Mouse (Mus musculus) lung, embryonic 15.5 days (tissue): ENCODE data around the gene Tmem139. TPM values are rescaled to one million over a fixed set of nuclear protein-coding genes. Genes with fewer than 3 reads are reported as not detected.

ENCODE experiments used
- ATAC-seq: fragments of 200-750 bp; cut with Nextera tagmentation; 2 replicates; pipeline ENCODE4 v1.8.0; 2017; ENCODE audit warnings: moderate number of reproducible peaks, borderline replicate concordance; ENCODE audit not compliant: low FRiP score, low TSS enrichment; ENCODE audit errors: extremely low read depth
- H3K27ac ChIP-seq: fragments of 300-500 bp; sonication (generic); 2 replicates; pipeline ENCODE4 v1.5.1; 2015; ENCODE audit warnings: moderate library complexity, mild to moderate bottlenecking, inconsistent platforms
- H3K27me3 ChIP-seq: fragments of 300-500 bp; sonication (generic); 2 replicates; pipeline ENCODE4 v1.6.1; 2015; ENCODE audit warnings: inconsistent platforms
- H3K36me3 ChIP-seq: fragments of 300-500 bp; sonication (generic); 2 replicates; pipeline ENCODE4 v1.6.1; 2015; ENCODE audit warnings: inconsistent platforms
- H3K4me1 ChIP-seq: fragments of 300-500 bp; sonication (generic); 2 replicates; pipeline ENCODE4 v1.6.1; 2015; ENCODE audit warnings: inconsistent platforms
- H3K4me2 ChIP-seq: fragments of 300-500 bp; sonication (generic); 2 replicates; pipeline ENCODE4 v1.6.1; 2015; ENCODE audit warnings: inconsistent platforms, mild to moderate bottlenecking, moderate library complexity
- H3K4me3 ChIP-seq: fragments of 300-500 bp; sonication (generic); 2 replicates; pipeline ENCODE4 v1.5.1; 2015; ENCODE audit warnings: mild to moderate bottlenecking, inconsistent platforms
- H3K9ac ChIP-seq: fragments of 300-500 bp; sonication (generic); 2 replicates; pipeline ENCODE4 v1.6.1; 2015; ENCODE audit warnings: inconsistent platforms
- H3K9me3 ChIP-seq: fragments of 300-500 bp; sonication (generic); 2 replicates; pipeline ENCODE4 v1.6.1; 2016; ENCODE audit warnings: inconsistent platforms
- WGBS: fragments of 180-500 bp; shearing (Covaris S2); methylation state at CpG from one replicate; pipeline ENCODE4 v1.1.7; 2015; 5-methylcytosine and 5-hydroxymethylcytosine counted together
- polyA plus RNA-seq: library from polyadenylated mRNA; unstranded; fragments of >200 nt; fragmentation: Nextera tagmentation; extraction: Ambion mirVana; gene quantifications from 2 replicates; pipeline ENCODE4 v1.2.1, GENCODE M21; 2015

The Tmem139 gene
- polyA plus RNA-seq, 1 experiment from 2014 or later, result 4.1 TPM

GRCm38 (mm10) chr6:42287562-42287961 is 25.8 kb downstream of the Tmem139 start:
- no peak for ATAC-seq
- Histone ChIP-seq H3K4me3 (no peak overlapping the region), H3K27me3 (no peaks in the 10 kb centered on the region), H3K9me3 (no peaks in the 10 kb centered on the region), H3K27ac (no peak overlapping the region), H3K9ac (no peak overlapping the region), H3K4me1 (no peaks in the 10 kb centered on the region), H3K36me3 (peaks cover 9% of the 10 kb centered on the region), H3K4me2 (no peak overlapping the region)

- Histone ChIP-seq H3K9ac (no peak overlapping the region), H3K4me3 (no peak overlapping the region), H3K4me1 (no peaks in the 10 kb centered on the region), H3K4me2 (no peak overlapping the region), H3K27ac (no peak overlapping the region), H3K36me3 (no peaks in the 10 kb centered on the region), H3K27me3 (no peaks in the 10 kb centered on the region), H3K9me3 (no peaks in the 10 kb centered on the region)
- 88% methylated on average over 6 of the region's 6 CpGs for WGBS
- no peak for ATAC-seq
Observed at GRCm38 (mm10) chr6:42293327-42293726, 31.6 kb downstream of the Tmem139 start.

- 80% methylated on average over 3 of the region's 3 CpGs for WGBS
- H3K9me3 ChIP-seq, result no peaks in the 10 kb centered on the region
- H3K9ac ChIP-seq, result no peak overlapping the region
- H3K36me3 ChIP-seq, result no peaks in the 10 kb centered on the region
- H3K27ac ChIP-seq, result no peak overlapping the region
- no peak overlapping the region for H3K4me2 ChIP-seq
- no peak for ATAC-seq
- H3K4me1 ChIP-seq, result no peaks in the 10 kb centered on the region
- no peak overlapping the region for H3K4me3 ChIP-seq
- H3K27me3 ChIP-seq, result no peaks in the 10 kb centered on the region
Observed at GRCm38 (mm10) chr6:42295549-42296094, 33.9 kb downstream of the Tmem139 start.

- no peaks in the 10 kb centered on the region for H3K36me3 ChIP-seq
- H3K9me3 ChIP-seq, result no peaks in the 10 kb centered on the region
- H3K9ac ChIP-seq, result no peak overlapping the region
- 86% methylated on average over 5 of the region's 5 CpGs for WGBS
- H3K4me1 ChIP-seq, result no peaks in the 10 kb centered on the region
- no peaks in the 10 kb centered on the region for H3K27me3 ChIP-seq
- no peak overlapping the region for H3K4me2 ChIP-seq
- ATAC-seq, result no peak
- no peak overlapping the region for H3K27ac ChIP-seq
- no peak overlapping the region for H3K4me3 ChIP-seq
Observed at GRCm38 (mm10) chr6:42299362-42299761, 37.6 kb downstream of the Tmem139 start.

GRCm38 (mm10) chr6:42309816-42310378 is 48.1 kb downstream of the Tmem139 start:
- H3K4me2 ChIP-seq, result no peak overlapping the region
- H3K9me3 ChIP-seq, result no peaks in the 10 kb centered on the region
- no peaks in the 10 kb centered on the region for H3K27me3 ChIP-seq
- H3K4me1 ChIP-seq, result no peaks in the 10 kb centered on the region
- H3K4me3 ChIP-seq, result no peak overlapping the region
- WGBS, result 44% methylated on average over 8 of the region's 8 CpGs
- H3K9ac ChIP-seq, result no peak overlapping the region
- ATAC-seq, result no peak
- H3K27ac ChIP-seq, result no peak overlapping the region
- no peaks in the 10 kb centered on the region for H3K36me3 ChIP-seq

GRCm38 (mm10) chr6:42310427-42311053 is 48.8 kb downstream of the Tmem139 start:
- 81% methylated on average over 2 of the region's 2 CpGs for WGBS
- H3K4me1 ChIP-seq, result no peaks in the 10 kb centered on the region
- H3K4me2 ChIP-seq, result no peak overlapping the region
- no peaks in the 10 kb centered on the region for H3K9me3 ChIP-seq
- H3K27ac ChIP-seq, result no peak overlapping the region
- no peak overlapping the region for H3K9ac ChIP-seq
- no peak for ATAC-seq
- no peak overlapping the region for H3K4me3 ChIP-seq
- H3K27me3 ChIP-seq, result no peaks in the 10 kb centered on the region
- no peaks in the 10 kb centered on the region for H3K36me3 ChIP-seq

Other genes with a start within 250 kb of the Tmem139 start
- not detected in 2 replicates for gene Sva, start 223.6 kb upstream of the Tmem139 start, polyA plus RNA-seq
- not detected in 2 replicates for gene Tas2r139, start 121.0 kb upstream of the Tmem139 start, polyA plus RNA-seq
- gene Tas2r144, start 46.6 kb upstream of the Tmem139 start, polyA plus RNA-seq, result not detected in 2 replicates
- 43.6 and 46.2 TPM in 2 replicates for gene Gstk1, start 16.0 kb upstream of the Tmem139 start, polyA plus RNA-seq
- gene Casp2, start 3.0 kb downstream of the Tmem139 start, polyA plus RNA-seq, result 73.4 and 73.5 TPM in 2 replicates
- 0.14 and 0.24 TPM in 2 replicates for gene Clcn1, start 24.7 kb downstream of the Tmem139 start, polyA plus RNA-seq
- 0.06 and 0.14 TPM in 2 replicates for gene Fam131b, start 62.7 kb downstream of the Tmem139 start, polyA plus RNA-seq
- 161 and 167 TPM in 2 replicates for gene Zyx, start 87.7 kb downstream of the Tmem139 start, polyA plus RNA-seq
- 14.2 and 16.9 TPM in 2 replicates for gene Epha1, start 111.3 kb downstream of the Tmem139 start, polyA plus RNA-seq
- not detected in 2 replicates for gene Tas2r143, start 138.3 kb downstream of the Tmem139 start, polyA plus RNA-seq
- gene Tas2r135, start 143.5 kb downstream of the Tmem139 start, polyA plus RNA-seq, result not detected in 2 replicates
- gene Tas2r126, start 172.6 kb downstream of the Tmem139 start, polyA plus RNA-seq, result not detected in 2 replicates
- not detected in 2 replicates for gene Olfr458, start 203.2 kb downstream of the Tmem139 start, polyA plus RNA-seq
- not detected in 2 replicates for gene Olfr457, start 214.4 kb downstream of the Tmem139 start, polyA plus RNA-seq
- 0.15 TPM in 1 of 2 replicates, not detected in the other for gene Olfr456, start 225.2 kb downstream of the Tmem139 start, polyA plus RNA-seq